Mouse (Mus musculus) ovary, postnatal 10 days (tissue): ENCODE data around the gene Lyl1.

Experiments used
- DNase-seq: peaks from one replicate; pipeline ENCODE4 v3.0.0; 2022; ENCODE audit warnings: low spot score

The Lyl1 gene

DNA sequence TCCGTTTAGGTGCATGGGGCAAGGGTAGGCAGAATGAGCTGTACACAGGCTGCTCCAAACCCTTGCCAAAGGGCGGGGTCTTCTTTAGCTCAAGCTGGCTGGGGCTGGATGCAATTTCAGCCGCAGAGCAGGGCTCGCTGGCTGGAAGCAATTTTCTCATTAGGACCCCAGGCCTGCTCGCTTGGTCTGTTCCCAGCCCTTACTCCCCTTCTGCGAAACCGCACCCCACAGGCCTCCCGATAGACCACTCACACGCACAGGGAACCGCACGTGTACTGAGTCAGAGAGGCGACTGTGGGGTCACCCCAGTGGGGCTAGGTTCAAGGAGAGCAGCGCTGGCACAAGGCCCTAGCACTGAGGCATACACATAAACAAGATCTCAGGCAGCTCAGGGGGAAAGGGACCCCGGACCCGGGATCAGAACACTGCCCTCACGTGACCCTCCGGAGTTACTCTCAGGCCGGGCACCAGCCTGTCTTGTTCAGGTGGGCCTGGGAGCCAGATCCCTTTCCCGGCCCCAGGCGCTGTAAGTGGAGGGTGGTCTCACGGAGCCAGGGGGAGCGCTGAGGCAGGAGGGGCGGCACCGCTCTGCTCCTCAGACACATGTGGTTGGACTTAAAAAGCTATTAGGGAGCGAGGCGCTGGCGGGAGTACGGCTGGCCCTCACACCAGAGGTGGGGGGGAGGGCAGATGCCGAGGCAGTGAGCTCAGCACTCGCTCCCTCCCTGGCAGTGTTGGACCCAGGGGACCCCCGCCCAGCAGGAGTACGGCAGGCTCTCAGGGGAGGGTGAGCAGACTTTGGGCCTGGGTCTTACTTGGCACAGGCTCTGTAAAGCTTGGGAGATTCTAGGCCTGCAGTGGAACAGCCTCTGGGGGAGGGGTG lies 41.2 kb downstream of the Lyl1 start:
- DNase-seq = peak; percentile 52

DNA sequence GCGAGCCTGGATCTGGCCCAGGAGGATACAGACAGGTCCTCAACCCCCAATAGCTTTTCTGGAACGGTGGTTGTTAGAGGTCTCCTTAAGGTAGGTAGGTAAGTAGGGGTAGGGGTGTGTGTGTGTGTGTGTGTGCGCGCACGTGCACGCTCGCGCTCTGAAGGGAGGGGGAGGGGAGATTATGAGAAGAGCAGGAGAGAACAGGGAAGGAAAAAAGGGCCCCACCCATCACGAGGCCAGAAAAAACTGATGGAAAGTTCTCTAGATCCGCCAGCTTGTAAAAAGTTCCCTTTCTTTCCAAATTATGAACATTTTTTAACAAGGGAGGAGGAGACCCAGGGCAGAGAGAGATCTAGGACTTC lies 41.8 kb downstream of the Lyl1 start:
- DNase-seq = no peak

DNA sequence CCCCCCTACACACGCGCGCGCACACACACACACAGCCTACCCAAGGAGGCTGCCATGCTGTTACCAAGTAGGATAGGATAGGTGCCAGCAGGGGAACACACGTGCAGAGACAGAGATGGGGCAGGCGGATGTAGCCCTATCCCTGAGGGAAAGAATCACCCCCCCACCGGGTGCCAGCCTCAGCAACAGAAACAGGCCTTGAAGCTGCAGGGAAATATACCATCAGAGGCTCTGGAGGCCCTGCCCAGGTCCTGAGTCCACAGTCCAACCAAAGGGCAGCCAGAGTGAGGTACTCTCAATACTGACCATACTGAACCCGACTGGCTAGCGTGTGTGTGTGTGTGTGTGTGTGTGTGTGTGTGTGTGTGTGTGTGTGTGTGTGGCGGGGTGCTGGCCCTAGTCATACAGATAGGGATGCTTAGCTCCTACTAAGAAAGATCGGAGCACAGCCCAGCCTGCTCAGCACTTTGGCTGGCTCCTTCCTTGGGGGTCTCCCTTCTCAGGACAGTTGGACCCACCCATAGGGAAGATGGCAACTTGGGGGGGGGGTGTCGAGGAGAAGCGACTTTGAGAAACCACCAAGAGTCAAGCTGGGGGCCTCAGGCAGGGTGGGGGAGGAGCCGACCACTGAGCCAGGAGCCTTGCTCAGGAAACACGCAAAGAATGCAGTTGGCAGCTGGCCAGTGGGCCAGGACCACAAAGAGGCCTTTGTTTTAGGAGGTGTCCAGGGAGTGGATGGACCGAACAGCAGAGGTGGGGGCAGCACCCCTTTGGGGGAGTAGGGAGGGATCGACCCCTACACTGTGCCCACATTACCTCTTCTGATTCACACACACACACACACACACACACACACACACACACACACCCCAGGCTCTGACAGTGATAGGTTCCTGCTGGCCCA lies 42.5 kb downstream of the Lyl1 start:
- DNase-seq = peak; percentile 70

DNA sequence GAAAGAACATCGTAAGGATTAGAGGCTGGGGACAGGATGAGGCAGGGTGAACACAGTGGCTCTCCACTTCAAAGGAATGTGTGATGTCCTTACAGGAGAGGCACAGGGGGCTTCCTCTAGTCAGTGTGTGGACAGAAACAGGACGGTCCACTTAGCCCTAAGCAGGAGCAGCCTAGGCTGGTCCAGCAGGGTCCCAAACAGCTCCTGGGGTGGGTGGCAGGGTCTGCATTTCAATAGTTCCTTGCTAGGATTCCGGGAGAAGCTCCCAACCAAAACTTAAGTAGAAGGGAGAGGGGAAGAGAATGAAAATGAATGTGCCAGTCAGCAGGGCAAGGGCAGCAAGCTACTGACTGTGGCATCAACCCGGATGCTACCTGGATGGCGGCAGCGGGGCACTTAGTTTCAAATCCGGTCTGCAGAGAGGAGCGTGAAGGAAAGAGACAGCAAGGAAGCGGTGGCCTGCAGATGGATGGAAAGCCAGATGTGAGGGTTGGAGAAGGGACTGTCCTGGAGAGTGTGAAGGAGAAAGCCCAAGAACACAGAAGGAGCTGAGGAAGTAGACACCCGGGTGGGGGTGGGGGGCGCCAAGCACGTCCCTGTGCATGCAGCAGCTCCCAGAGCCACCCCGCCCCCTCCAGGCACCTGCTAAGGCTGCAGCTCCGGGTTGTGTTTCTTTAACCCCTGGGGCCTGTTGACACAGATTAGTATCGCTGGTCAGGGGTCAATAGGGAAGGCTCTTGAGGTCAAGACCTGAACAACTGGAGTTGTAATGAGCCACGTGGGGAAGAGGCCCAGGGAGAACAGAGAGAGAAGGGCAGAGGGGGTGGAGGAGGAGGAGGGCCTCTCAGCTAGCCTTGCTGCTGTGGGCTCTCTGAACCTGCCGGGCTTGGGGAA lies 44.0 kb downstream of the Lyl1 start:
- DNase-seq = no peak

DNA sequence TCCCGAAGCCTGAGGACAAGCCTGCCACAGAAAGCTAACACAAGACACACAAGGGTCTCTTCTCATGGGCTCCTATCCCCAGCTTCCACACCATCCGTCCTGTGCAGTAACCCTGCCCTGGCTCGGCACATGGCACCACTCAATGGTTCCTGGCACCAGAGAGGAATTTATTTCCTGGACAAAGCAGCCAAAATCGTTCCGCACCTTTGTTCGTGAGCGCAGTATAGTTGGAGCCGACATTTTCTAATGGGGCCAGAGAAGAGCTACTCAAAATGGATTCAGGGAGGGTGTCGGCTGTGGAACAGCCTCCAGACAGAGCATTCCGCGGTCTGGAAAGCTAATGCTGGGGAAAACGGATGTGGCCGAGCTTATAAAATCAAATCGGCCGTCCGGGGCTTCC lies 48.3 kb downstream of the Lyl1 start:
- no peak for DNase-seq

DNA sequence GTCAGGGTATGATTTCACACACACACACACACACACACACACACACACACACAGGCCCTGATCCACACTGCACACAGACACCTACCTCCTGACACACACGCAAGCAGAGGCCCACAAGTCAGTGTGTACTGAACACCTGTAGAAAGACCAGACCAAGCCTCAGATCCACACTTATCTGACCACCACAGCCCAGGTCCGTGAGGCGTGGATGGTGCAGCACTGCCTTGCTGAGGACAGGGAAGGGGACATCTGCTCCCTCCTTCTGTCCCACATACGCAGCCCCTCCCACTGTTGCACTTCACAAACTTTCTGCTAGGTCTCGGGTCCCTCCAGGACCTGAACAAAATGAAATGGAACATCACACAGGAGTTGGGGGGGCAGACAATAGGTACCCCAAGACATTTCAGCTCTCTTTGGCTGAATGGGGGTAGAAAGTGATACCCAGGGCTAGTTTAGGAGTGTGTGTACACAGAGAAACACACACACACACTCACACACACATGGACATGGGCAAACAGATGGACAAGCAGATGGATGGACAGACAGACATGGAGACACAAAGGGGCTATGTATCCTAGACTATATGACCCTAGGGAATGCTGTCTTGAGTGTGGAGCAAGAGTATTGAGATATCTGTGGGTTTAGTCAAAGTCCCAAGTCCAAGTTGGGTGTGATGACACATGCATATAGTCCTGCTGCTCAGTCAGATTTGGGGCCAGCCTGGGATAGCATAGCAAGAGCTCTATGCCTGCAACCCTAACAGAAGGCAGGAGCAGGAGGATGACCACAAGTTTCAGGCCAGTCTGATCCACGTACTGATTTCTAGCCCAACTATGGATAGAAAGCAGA lies 51.7 kb downstream of the Lyl1 start:
- DNase-seq = no peak
